ENCODE assay signal across 8 mouse cellular contexts in the genomic region with DNA sequence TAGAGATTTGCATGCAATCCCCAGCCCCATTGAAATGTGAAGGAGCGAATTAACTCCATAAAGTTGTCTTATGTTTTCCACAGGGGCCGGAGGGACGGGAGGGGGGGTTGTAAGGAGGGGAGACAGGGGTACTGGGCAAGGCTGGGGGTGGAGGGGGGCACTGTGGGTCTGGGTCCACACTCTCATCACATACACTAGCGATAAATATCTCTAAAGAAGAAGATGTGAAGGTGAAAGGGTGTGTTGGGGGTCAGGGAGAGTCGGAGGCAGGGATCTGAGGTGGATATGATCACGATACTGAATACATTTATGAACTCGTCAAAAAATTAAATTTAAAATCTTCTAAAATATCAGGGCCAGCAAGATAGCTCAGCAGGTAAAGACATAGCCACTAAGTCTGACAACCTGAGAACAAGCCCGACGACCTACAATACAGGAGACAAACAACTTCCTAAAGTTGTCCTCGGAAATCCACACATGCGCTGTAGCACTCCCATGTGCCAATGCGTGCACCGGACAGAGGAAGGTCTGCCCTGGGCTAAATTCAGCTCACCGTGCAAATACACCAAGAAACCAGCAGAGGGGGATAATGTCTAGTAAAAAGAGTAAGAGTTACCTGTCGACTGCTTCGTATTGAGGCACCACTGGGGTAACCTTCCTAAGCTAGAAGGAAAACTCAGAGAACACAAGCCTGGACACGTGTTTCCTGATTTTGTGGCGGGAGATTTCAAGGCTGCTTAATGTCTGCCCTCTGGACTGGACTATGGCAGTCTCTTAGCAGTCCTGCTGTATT.
DNase-seq lines count a peak whose midpoint lies in the region; ATAC-seq and TF ChIP-seq lines count a peak whose summit lies in the region.

No protein-coding gene starts in this region.

- peak; percentile 56 to 93 (median 60) for TF ChIP-seq CTCF in MEL (IDR thresholded peaks at IDR 0.05 in 2 of 3, conservative IDR thresholded peaks at IDR 0.05 in 1 of 3; ENCODE audit: control insufficient read depth in 1 of 3, insufficient read depth in 1 of 3, low read depth in 2 of 3, low read length in 3 of 3, poor library complexity in 1 of 3, severe bottlenecking in 1 of 3)

- no peaks in the 10 kb centered on the region for H3K79me2 ChIP-seq in MEL (ENCODE audit: control insufficient read depth, insufficient read depth, low read length, poor library complexity)

- H3K9me3 ChIP-seq in MEL (replicated peaks; ENCODE audit: insufficient read depth, low read length), result no peaks in the 10 kb centered on the region
- no peaks in the 10 kb centered on the region for H3K9me3 ChIP-seq in lung, embryonic 16.5 days (ENCODE audit: control insufficient read depth, low read length)

- no peak; the same call in none of the 2 replicates for TF ChIP-seq RAD21 in MEL (IDR thresholded peaks at IDR 0.05; ENCODE audit: low read depth, low read length)

- H3K9ac ChIP-seq in MEL (ENCODE audit: control insufficient read depth, low read depth, low read length, poor library complexity, severe bottlenecking), result peak overlapping the region; percentile 20; the same call in 1 of the 2 replicates
- H3K9ac ChIP-seq in lung, embryonic 16.5 days (ENCODE audit: low read length), result peak overlapping the region; percentile 52

- peak overlapping the region; percentile 9 to 18; a peak in 1 of 4 replicates for H3K4me3 ChIP-seq in MEL (ENCODE audit: control insufficient read depth in 1 of 2, insufficient read depth in 1 of 2, low read depth in 2 of 2, low read length in 2 of 2)
- H3K4me3 ChIP-seq in lung, embryonic 16.5 days (ENCODE audit: low read length), result peak overlapping the region; percentile 43

- peak; percentile 89 for DNase-seq in MEL (ENCODE audit: low read depth, low spot score)
- DNase-seq in cerebellum, adult 18-20 months, result peak; percentile 68 to 77
- peak; percentile 93 for DNase-seq in forelimb bud, embryonic 11.5 days (ENCODE audit: low read depth, low spot score)
- peak; percentile 51 for DNase-seq in layer of hippocampus, adult 9-10 months (ENCODE audit: low spot score)
- peak; percentile 11 for DNase-seq in ovary, postnatal 10 days (ENCODE audit: low spot score)
- DNase-seq in thymus, postnatal 10 days (ENCODE audit: low spot score in 2 of 2), result peak; percentile 72 to 80

- TF ChIP-seq POLR2A in MEL (IDR thresholded peaks at IDR 0.05; ENCODE audit: control insufficient read depth in 1 of 2, insufficient read depth in 1 of 2, low read depth in 1 of 2, low read length in 2 of 2, poor library complexity in 1 of 2), result 0 out of 4 replicates have a peak, but pooled peaks of 1 of the 2 experiments have one; percentile 31

- H3K4me1 ChIP-seq in MEL (ENCODE audit: control insufficient read depth in 1 of 2, insufficient read depth in 2 of 2, low read length in 2 of 2), result no peaks in the 10 kb centered on the region; a peak in 1 of 4 replicates
- no peaks in the 10 kb centered on the region for H3K4me1 ChIP-seq in lung, embryonic 16.5 days (replicated peaks; ENCODE audit: control insufficient read depth, insufficient read depth, low read length)

- ATAC-seq in hematopoietic stem cell, adult 5-6 weeks (replicated peaks in 1 of 2; ENCODE audit: insufficient read depth in 1 of 2, low FRiP score in 2 of 2, low TSS enrichment in 1 of 2, low read depth in 1 of 2, poor library complexity in 2 of 2, severe bottlenecking in 2 of 2), result peak; percentile 98 to 100
- peak; percentile 92 for ATAC-seq in lung, embryonic 16.5 days (ENCODE audit: low read depth)

- H3K27me3 ChIP-seq in MEL (ENCODE audit: control insufficient read depth in 1 of 2, insufficient read depth in 2 of 2, low read length in 2 of 2), result peaks cover 0 to 5% of the 10 kb centered on the region in 2 experiments; a peak in 2 of 4 replicates
- H3K27me3 ChIP-seq in lung, embryonic 16.5 days (ENCODE audit: control insufficient read depth, insufficient read depth, low read depth, low read length), result no peaks in the 10 kb centered on the region

- no peak for TF ChIP-seq EP300 in MEL (IDR thresholded peaks at IDR 0.05; ENCODE audit: low read depth in 1 of 2, low read length in 2 of 2)

- no peak overlapping the region for H3K27ac ChIP-seq in MEL (ENCODE audit: control insufficient read depth, low read depth, low read length)
- H3K27ac ChIP-seq in lung, embryonic 16.5 days (ENCODE audit: low read length), result no peak overlapping the region

- peaks cover 0 to 3% of the 10 kb centered on the region in 2 experiments; a peak in 1 of 4 replicates for H3K36me3 ChIP-seq in MEL (ENCODE audit: control insufficient read depth in 1 of 2, insufficient read depth in 2 of 2, low read length in 2 of 2)
- H3K36me3 ChIP-seq in lung, embryonic 16.5 days (ENCODE audit: control insufficient read depth, insufficient read depth, low read length), result no peaks in the 10 kb centered on the region

- H3K4me2 ChIP-seq in lung, embryonic 16.5 days (ENCODE audit: low read depth, low read length), result peak overlapping the region; percentile 57

- WGBS in lung, embryonic 16.5 days, result 6% methylated on average over 18 of the region's 18 CpGs

TF ChIP-seq in MEL, 35 proteins besides CTCF, POLR2A, EP300 and RAD21:
- no peak for TF ChIP-seq CHD2 (IDR thresholded peaks at IDR 0.05; ENCODE audit: low read length)
- TF ChIP-seq MYC (IDR thresholded peaks at IDR 0.05; ENCODE audit: low read depth, low read length), result peak; percentile 76
- no peak for TF ChIP-seq NELFE (IDR thresholded peaks at IDR 0.05; ENCODE audit: low read depth, low read length)
- TF ChIP-seq CHD1 (IDR thresholded peaks at IDR 0.05; ENCODE audit: low read depth, low read length), result no peak
- TF ChIP-seq ZC3H11A (IDR thresholded peaks at IDR 0.05; ENCODE audit: low read depth, low read length), result peak; percentile 97
- TF ChIP-seq TCF12 (IDR thresholded peaks at IDR 0.05; ENCODE audit: low read depth, low read length), result 0 out of 2 replicates have a peak, but pooled peaks have one; percentile 3
- TF ChIP-seq E2F4 (IDR thresholded peaks at IDR 0.05; ENCODE audit: borderline replicate concordance, low read depth, low read length), result no peak
- no peak for TF ChIP-seq TBP (IDR thresholded peaks at IDR 0.05; ENCODE audit: low read depth, low read length)
- no peak for TF ChIP-seq ZNF384 (IDR thresholded peaks at IDR 0.05; ENCODE audit: low read depth, low read length)
- TF ChIP-seq USF1 (IDR thresholded peaks at IDR 0.05; ENCODE audit: low read depth, low read length), result peak; percentile 46
- TF ChIP-seq MXI1 (IDR thresholded peaks at IDR 0.05; ENCODE audit: low read depth, low read length), result peak; percentile 55; the same call in 1 of the 2 replicates
- peak; percentile 60; the same call in 1 of the 2 replicates for TF ChIP-seq JUND (IDR thresholded peaks at IDR 0.05; ENCODE audit: low read depth, low read length)
- peak; percentile 75 for TF ChIP-seq SIN3A (IDR thresholded peaks at IDR 0.05; ENCODE audit: low read length)
- peak; percentile 94 for TF ChIP-seq SMC3 (IDR thresholded peaks at IDR 0.05; ENCODE audit: low read depth, low read length)
- TF ChIP-seq POLR2AphosphoS5 (IDR thresholded peaks at IDR 0.05; ENCODE audit: borderline replicate concordance, low read depth, low read length), result no peak
- TF ChIP-seq MAX (IDR thresholded peaks at IDR 0.05; ENCODE audit: low read length), result peak; percentile 91
- peak; percentile 65 for TF ChIP-seq NRF1 (IDR thresholded peaks at IDR 0.05; ENCODE audit: insufficient read depth, low read depth, low read length, poor library complexity, severe bottlenecking)
- TF ChIP-seq HCFC1 (IDR thresholded peaks at IDR 0.05; ENCODE audit: low read depth, low read length), result peak; percentile 44; the same call in 1 of the 2 replicates
- no peak for TF ChIP-seq TAL1 (IDR thresholded peaks at IDR 0.05; ENCODE audit: low read length)

Comparison
In these comparisons a context has a peak if more than half of its experiments do, and no peak if none do; other contexts are left out.
1. DNase-seq: peak in every context shown above with its lines; median percentile 93 in forelimb bud, embryonic 11.5 days; 89 in MEL; 76 in thymus, postnatal 10 days; 72 in cerebellum, adult 18-20 months; 51 in layer of hippocampus, adult 9-10 months; 11 in ovary, postnatal 10 days.